25 mouse cellular contexts compared by ENCODE assay signal in genomic region chr3:125660884-125661532, GRCm38 (mm10).
DNase-seq lines count a peak whose midpoint lies in the region; ATAC-seq and TF ChIP-seq lines count a peak whose summit lies in the region.
"Had no signal": no experiment of that assay in that cellular context is flagged by ENCODE, and none has a peak within 500 bp of the region (broad histone marks: within the 10 kb centered on the region; RNA-seq: fewer than 3 reads in every experiment).

No protein-coding gene starts in this region.

- WGBS in forebrain, embryonic 14.5 days: 50% methylated on average over 2 of the region's 2 CpGs
- WGBS in forebrain, embryonic 11.5 days: 68% methylated on average over 2 of the region's 2 CpGs
- 41% methylated on average over 2 of the region's 2 CpGs for WGBS in lung, embryonic 14.5 days
- WGBS in lung, adult 2 months: 44% methylated on average over 2 of the region's 2 CpGs
- WGBS in intestine, embryonic 14.5 days: 39% methylated on average over 2 of the region's 2 CpGs
- 37% methylated on average over 2 of the region's 2 CpGs for WGBS in intestine, embryonic 16.5 days

- ATAC-seq in forebrain, embryonic 14.5 days: peak; percentile 47; the same call in 1 of the 2 replicates
- no peak; the same call in 1 of the 2 replicates for ATAC-seq in forebrain, embryonic 11.5 days (replicated peaks; ENCODE audit: low FRiP score)
- ATAC-seq in lung, embryonic 14.5 days (ENCODE audit: insufficient read depth): no peak
- ATAC-seq in intestine, embryonic 14.5 days (replicated peaks; ENCODE audit: low FRiP score, low TSS enrichment, low read depth): peak; percentile 81
- peak; percentile 95 for ATAC-seq in intestine, embryonic 16.5 days
- ATAC-seq: activated CD4-positive, CD25-positive, alpha-beta regulatory T cell, adult 4 months; CD4-positive, CD25-positive, alpha-beta regulatory T cell, adult 4 months; inflammation-experienced regulatory T-cells, adult 6 months had no signal

- no peak overlapping the region for H3K9ac ChIP-seq in forebrain, embryonic 14.5 days (ENCODE audit: low read length)
- no peak overlapping the region for H3K9ac ChIP-seq in forebrain, embryonic 11.5 days (ENCODE audit: low read length)
- no peak overlapping the region for H3K9ac ChIP-seq in lung, embryonic 14.5 days
- H3K9ac ChIP-seq in intestine, embryonic 14.5 days (ENCODE audit: low read length): no peak overlapping the region
- no peak overlapping the region for H3K9ac ChIP-seq in intestine, embryonic 16.5 days (ENCODE audit: low read depth, low read length)
- H3K9ac ChIP-seq: embryonic facial prominence, embryonic 12.5 days; embryonic facial prominence, embryonic 15.5 days; forebrain, postnatal 0 days; hindbrain, embryonic 14.5 days had no signal

- no peak overlapping the region for H3K4me3 ChIP-seq in forebrain, embryonic 14.5 days (ENCODE audit: low read depth, low read length)
- H3K4me3 ChIP-seq in forebrain, embryonic 11.5 days (ENCODE audit: low read depth, low read length): no peak overlapping the region
- no peak overlapping the region for H3K4me3 ChIP-seq in lung, embryonic 14.5 days (ENCODE audit: low read depth, low read length)
- no peak overlapping the region for H3K4me3 ChIP-seq in lung, adult 2 months (replicated peaks; ENCODE audit: extremely low read depth, low read depth, low read length)
- H3K4me3 ChIP-seq in intestine, embryonic 14.5 days (ENCODE audit: low read depth, low read length): no peak overlapping the region
- no peak overlapping the region for H3K4me3 ChIP-seq in intestine, embryonic 16.5 days (ENCODE audit: low read length)
- H3K4me3 ChIP-seq: embryonic facial prominence, embryonic 12.5 days; embryonic facial prominence, embryonic 15.5 days; gastrocnemius, adult 2 months had no signal

- no peak for TF ChIP-seq CTCF in lung, embryonic 14.5 days (IDR thresholded peaks at IDR 0.05; ENCODE audit: low read depth)
- TF ChIP-seq CTCF in lung, adult 2 months (IDR thresholded peaks at IDR 0.05; ENCODE audit: insufficient read depth, low read length): no peak

- H3K27ac ChIP-seq in forebrain, embryonic 14.5 days (ENCODE audit: low read depth, low read length): no peak overlapping the region
- no peak overlapping the region for H3K27ac ChIP-seq in forebrain, embryonic 11.5 days (ENCODE audit: low read depth, low read length)
- H3K27ac ChIP-seq in lung, embryonic 14.5 days (ENCODE audit: low read depth): no peak overlapping the region
- H3K27ac ChIP-seq in intestine, embryonic 14.5 days (ENCODE audit: low read depth): no peak overlapping the region
- no peak overlapping the region for H3K27ac ChIP-seq in intestine, embryonic 16.5 days (ENCODE audit: low read length)
- H3K27ac ChIP-seq: embryonic facial prominence, embryonic 12.5 days; embryonic facial prominence, embryonic 15.5 days; gastrocnemius, adult 2 months; hindbrain, embryonic 14.5 days; hindbrain, postnatal 0 days had no signal

- H3K36me3 ChIP-seq in forebrain, embryonic 14.5 days (ENCODE audit: control insufficient read depth, insufficient read depth, low read length): no peaks in the 10 kb centered on the region
- no peaks in the 10 kb centered on the region for H3K36me3 ChIP-seq in forebrain, embryonic 11.5 days (ENCODE audit: control insufficient read depth, insufficient read depth, low read length)
- no peaks in the 10 kb centered on the region for H3K36me3 ChIP-seq in lung, embryonic 14.5 days (ENCODE audit: insufficient read depth)
- H3K36me3 ChIP-seq in intestine, embryonic 14.5 days (ENCODE audit: control insufficient read depth, insufficient read depth, low read length): no peaks in the 10 kb centered on the region
- H3K36me3 ChIP-seq in intestine, embryonic 16.5 days (ENCODE audit: control insufficient read depth, insufficient read depth, low read length): no peaks in the 10 kb centered on the region
- H3K36me3 ChIP-seq: embryonic facial prominence, embryonic 12.5 days; embryonic facial prominence, embryonic 15.5 days had no signal

- TF ChIP-seq POLR2A in lung, adult 2 months (IDR thresholded peaks at IDR 0.05; ENCODE audit: borderline replicate concordance, extremely low read depth, low read depth, low read length): no peak

- H3K4me2 ChIP-seq in forebrain, embryonic 14.5 days (ENCODE audit: low read length): no peak overlapping the region
- H3K4me2 ChIP-seq in forebrain, embryonic 11.5 days (ENCODE audit: low read depth, low read length, severe bottlenecking): no peak overlapping the region
- no peak overlapping the region for H3K4me2 ChIP-seq in lung, embryonic 14.5 days
- no peak overlapping the region for H3K4me2 ChIP-seq in intestine, embryonic 14.5 days (ENCODE audit: low read length)
- no peak overlapping the region for H3K4me2 ChIP-seq in intestine, embryonic 16.5 days (ENCODE audit: low read depth, low read length)
- H3K4me2 ChIP-seq: embryonic facial prominence, embryonic 12.5 days; embryonic facial prominence, embryonic 15.5 days; heart, embryonic 11.5 days; hindbrain, embryonic 14.5 days had no signal

- H3K27me3 ChIP-seq in forebrain, embryonic 14.5 days (replicated peaks; ENCODE audit: control insufficient read depth, insufficient read depth, low read length): no peaks in the 10 kb centered on the region
- H3K27me3 ChIP-seq in forebrain, embryonic 11.5 days (ENCODE audit: control insufficient read depth, insufficient read depth, low read length): no peaks in the 10 kb centered on the region
- H3K27me3 ChIP-seq in lung, embryonic 14.5 days (ENCODE audit: insufficient read depth, low read length): no peaks in the 10 kb centered on the region
- no peaks in the 10 kb centered on the region for H3K27me3 ChIP-seq in intestine, embryonic 14.5 days (replicated peaks; ENCODE audit: control insufficient read depth, insufficient read depth, low read length)
- H3K27me3 ChIP-seq in intestine, embryonic 16.5 days (replicated peaks; ENCODE audit: control insufficient read depth, insufficient read depth, low read length): no peaks in the 10 kb centered on the region
- H3K27me3 ChIP-seq: embryonic facial prominence, embryonic 12.5 days; embryonic facial prominence, embryonic 15.5 days had no signal

- no peaks in the 10 kb centered on the region for H3K4me1 ChIP-seq in forebrain, embryonic 14.5 days (ENCODE audit: control insufficient read depth, insufficient read depth, low read length)
- H3K4me1 ChIP-seq in forebrain, embryonic 11.5 days (replicated peaks; ENCODE audit: control insufficient read depth, insufficient read depth, low read length): no peaks in the 10 kb centered on the region
- H3K4me1 ChIP-seq in lung, embryonic 14.5 days (ENCODE audit: insufficient read depth): no peaks in the 10 kb centered on the region
- no peaks in the 10 kb centered on the region for H3K4me1 ChIP-seq in lung, adult 2 months (ENCODE audit: control insufficient read depth, insufficient read depth, low read length)
- no peaks in the 10 kb centered on the region; the same call in 1 of the 2 replicates for H3K4me1 ChIP-seq in intestine, embryonic 14.5 days (replicated peaks; ENCODE audit: control insufficient read depth, insufficient read depth, low read length)
- peaks cover 4% of the 10 kb centered on the region; the same call in 1 of the 2 replicates for H3K4me1 ChIP-seq in intestine, embryonic 16.5 days (ENCODE audit: control insufficient read depth, insufficient read depth, low read length)
- H3K4me1 ChIP-seq: embryonic facial prominence, embryonic 12.5 days; embryonic facial prominence, embryonic 15.5 days had no signal

- H3K9me3 ChIP-seq in forebrain, embryonic 14.5 days (replicated peaks; ENCODE audit: control insufficient read depth, low read length): no peaks in the 10 kb centered on the region
- H3K9me3 ChIP-seq in forebrain, embryonic 11.5 days (ENCODE audit: control insufficient read depth, low read length): no peaks in the 10 kb centered on the region
- no peaks in the 10 kb centered on the region for H3K9me3 ChIP-seq in lung, embryonic 14.5 days (ENCODE audit: low read depth, low read length)
- no peaks in the 10 kb centered on the region for H3K9me3 ChIP-seq in intestine, embryonic 14.5 days (ENCODE audit: control insufficient read depth, low read length)
- no peaks in the 10 kb centered on the region for H3K9me3 ChIP-seq in intestine, embryonic 16.5 days (ENCODE audit: control insufficient read depth, low read length)
- H3K9me3 ChIP-seq: embryonic facial prominence, embryonic 12.5 days; embryonic facial prominence, embryonic 15.5 days had no signal

- DNase-seq in forebrain, embryonic 14.5 days (ENCODE audit: low spot score): peak; percentile 20
- no peak for DNase-seq in forebrain, embryonic 11.5 days (ENCODE audit: low spot score)
- peak; percentile 11 for DNase-seq in lung, embryonic 14.5 days
- no peak for DNase-seq in lung, adult 2 months
- DNase-seq in intestine, embryonic 14.5 days (ENCODE audit: low spot score): no peak
- no peak for DNase-seq in layer of hippocampus, postnatal 14 days (ENCODE audit: low spot score in 2 of 2)
- no peak for DNase-seq in yolk sac, embryonic 10.5 days (ENCODE audit: low spot score)
- DNase-seq: adrenal gland, adult 8-10 months; adrenal gland, postnatal 25 days; cerebellum, adult 11-12 months; cerebellum, adult 8-10 months; cerebellum, postnatal 36 days; forebrain, postnatal 0 days; gastrocnemius, adult 2 months; gastrocnemius, postnatal 14 days; heart, adult 11 months had no signal

Comparison
In these comparisons a context has a peak if more than half of its experiments do, and no peak if none do; other contexts are left out.
1. ATAC-seq: peak in forebrain, embryonic 14.5 days (single experiment), intestine, embryonic 14.5 days (single experiment) and intestine, embryonic 16.5 days (single experiment); none in forebrain, embryonic 11.5 days (single experiment) and lung, embryonic 14.5 days (single experiment).
2. DNase-seq: peak in forebrain, embryonic 14.5 days (single experiment) and lung, embryonic 14.5 days (single experiment); none in forebrain, embryonic 11.5 days (single experiment), lung, adult 2 months (single experiment), intestine, embryonic 14.5 days (single experiment), layer of hippocampus, postnatal 14 days (0 of 2) and yolk sac, embryonic 10.5 days (single experiment).